Mouse (Mus musculus) midbrain, postnatal 0 days (tissue): ENCODE data around the gene a. TPM values are rescaled to one million over a fixed set of nuclear protein-coding genes. Genes with fewer than 3 reads are reported as not detected.
"Not testable (repeated sequence)": the region's sequence is repeated elsewhere in the genome, so short reads cannot be mapped to it uniquely, and the experiment has no call there.

Source experiments
- ATAC-seq: fragments of 200-750 bp; cut with Nextera tagmentation; 2 replicates; pipeline ENCODE4 v1.8.0; 2017; ENCODE audit warnings: moderate number of reproducible peaks, mild to moderate bottlenecking, moderate TSS enrichment, moderate library complexity; ENCODE audit not compliant: low FRiP score
- DNase-seq: peaks from one replicate; pipeline ENCODE4 v3.0.0-alpha.2; 2015; ENCODE audit warnings: low spot score
- H3K27ac ChIP-seq: fragments of 300-500 bp; sonication (generic); 2 replicates; pipeline ENCODE4 v1.5.1; 2014; ENCODE audit warnings: low read depth, mild to moderate bottlenecking, low read length, mixed read lengths
- H3K27me3 ChIP-seq: fragments of 300-500 bp; sonication (generic); 2 replicates; pipeline ENCODE4 v1.6.1; 2014; ENCODE audit warnings: low read length, control low read depth, mixed read lengths; ENCODE audit not compliant: insufficient read depth
- H3K36me3 ChIP-seq: fragments of 300-500 bp; sonication (generic); 2 replicates; pipeline ENCODE4 v1.6.1; 2014; ENCODE audit warnings: low read length, control low read depth, mixed read lengths; ENCODE audit not compliant: insufficient read depth
- H3K4me1 ChIP-seq: fragments of 300-500 bp; sonication (generic); 2 replicates; pipeline ENCODE4 v1.6.1; 2014; ENCODE audit warnings: mild to moderate bottlenecking, control low read depth, antibody characterized with exemption, low read length, mixed read lengths; ENCODE audit not compliant: insufficient read depth
- H3K4me2 ChIP-seq: fragments of 300-500 bp; sonication (generic); 2 replicates; pipeline ENCODE4 v1.6.1; 2014; ENCODE audit warnings: low read depth, mild to moderate bottlenecking, low read length, mixed read lengths; ENCODE audit not compliant: poor library complexity, severe bottlenecking
- H3K4me3 ChIP-seq: fragments of 300-500 bp; sonication (generic); 2 replicates; pipeline ENCODE4 v1.5.1; 2014; ENCODE audit warnings: low read depth, mild to moderate bottlenecking, low read length, moderate library complexity
- H3K9ac ChIP-seq: fragments of 300-500 bp; sonication (generic); replicated peaks from 2 replicates; pipeline ENCODE4 v1.6.1; 2014; ENCODE audit warnings: mild to moderate bottlenecking, low read length, moderate library complexity, mixed read lengths; ENCODE audit not compliant: poor library complexity, severe bottlenecking
- H3K9me3 ChIP-seq: fragments of 300-500 bp; sonication (generic); 2 replicates; pipeline ENCODE4 v1.6.1; 2016; ENCODE audit warnings: low read length, control low read depth
- CTCF ChIP-seq: IDR thresholded peaks from 2 replicates; pipeline ENCODE4 v1.5.1; 2016; ENCODE audit warnings: antibody characterized with exemption, mild to moderate bottlenecking
- WGBS: fragments of 180-500 bp; shearing (Covaris S2); extraction: QIAGEN DNeasy Blood & Tissue Kit; methylation state at CpG from one replicate; pipeline ENCODE4 v1.1.7; 2014; 5-methylcytosine and 5-hydroxymethylcytosine counted together
- polyA plus RNA-seq: library from polyadenylated mRNA; unstranded; fragments of >200 nt; fragmentation: Nextera tagmentation; extraction: Ambion mirVana; gene quantifications from 2 replicates; pipeline ENCODE4 v1.2.1, GENCODE M21; 2015
- total RNA-seq: library from RNA; depleted of rRNA; stranded (reverse); fragments of >200 nt; gene quantifications from 2 replicates; pipeline ENCODE4 v1.2.3, GENCODE M21; 2014

a gene
- total and polyA plus RNA-seq, 2 experiments from 2014 or later, result 1.1 TPM; not detected in 1

DNA sequence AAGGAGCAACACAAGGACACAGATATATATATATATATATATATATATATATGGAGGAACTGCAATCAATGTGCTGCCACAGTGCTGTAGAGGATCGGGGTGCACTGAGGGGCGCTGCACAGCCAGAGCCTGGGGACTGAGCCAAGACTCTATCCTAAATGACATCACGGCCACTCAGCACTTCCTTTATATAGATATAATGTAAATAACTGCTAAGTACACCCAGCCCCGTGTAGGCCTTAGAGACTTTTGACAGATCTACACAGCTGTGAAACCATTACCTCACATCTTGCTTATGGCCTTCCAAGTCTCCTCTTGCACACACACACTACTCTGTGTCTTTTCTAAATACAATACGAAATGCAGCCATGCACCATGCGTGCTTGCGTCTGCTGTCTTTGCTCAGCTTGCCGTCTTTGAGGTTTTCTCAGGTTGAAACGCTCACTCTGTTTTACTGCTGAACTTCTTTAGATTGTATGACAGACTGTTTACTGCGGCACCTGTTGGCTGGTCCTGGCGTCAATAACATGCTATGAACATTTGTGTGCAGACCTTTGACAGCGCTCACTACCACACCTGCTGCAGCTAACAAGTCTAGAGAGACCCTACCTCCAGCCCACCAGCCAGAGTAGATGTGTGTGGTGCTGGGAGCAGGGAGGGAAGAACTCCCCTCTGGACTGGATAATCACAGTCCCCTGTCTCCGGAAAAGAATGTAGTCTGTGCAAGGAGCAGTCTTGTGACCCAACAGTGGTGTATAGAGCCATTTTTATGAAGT, 126.9 kb downstream of the a start:
- no peaks in the 10 kb centered on the region for H3K4me1 ChIP-seq
- WGBS, result 84% methylated on average over 13 of the region's 13 CpGs
- H3K9me3 ChIP-seq, result no peaks in the 10 kb centered on the region
- no peaks in the 10 kb centered on the region for H3K27me3 ChIP-seq
- DNase-seq, result no peak
- H3K9ac ChIP-seq, result no peak overlapping the region
- no peak for TF ChIP-seq CTCF
- no peaks in the 10 kb centered on the region for H3K36me3 ChIP-seq
- no peak overlapping the region for H3K4me2 ChIP-seq
- H3K27ac ChIP-seq, result no peak overlapping the region
- no peak overlapping the region for H3K4me3 ChIP-seq
- no peak for ATAC-seq

GRCm38 (mm10) chr2:154920896-154921295, 129.7 kb downstream of the a start:
- DNase-seq, result peak; percentile 24
- WGBS, result 87% methylated on average over 7 of the region's 7 CpGs
- Histone ChIP-seq H3K36me3 (no peaks in the 10 kb centered on the region), H3K4me2 (no peak overlapping the region), H3K27ac (no peak overlapping the region), H3K9ac (no peak overlapping the region), H3K9me3 (no peaks in the 10 kb centered on the region), H3K27me3 (no peaks in the 10 kb centered on the region), H3K4me3 (no peak overlapping the region), H3K4me1 (no peaks in the 10 kb centered on the region)
- ATAC-seq, result no peak
- TF ChIP-seq CTCF, result no peak

DNA sequence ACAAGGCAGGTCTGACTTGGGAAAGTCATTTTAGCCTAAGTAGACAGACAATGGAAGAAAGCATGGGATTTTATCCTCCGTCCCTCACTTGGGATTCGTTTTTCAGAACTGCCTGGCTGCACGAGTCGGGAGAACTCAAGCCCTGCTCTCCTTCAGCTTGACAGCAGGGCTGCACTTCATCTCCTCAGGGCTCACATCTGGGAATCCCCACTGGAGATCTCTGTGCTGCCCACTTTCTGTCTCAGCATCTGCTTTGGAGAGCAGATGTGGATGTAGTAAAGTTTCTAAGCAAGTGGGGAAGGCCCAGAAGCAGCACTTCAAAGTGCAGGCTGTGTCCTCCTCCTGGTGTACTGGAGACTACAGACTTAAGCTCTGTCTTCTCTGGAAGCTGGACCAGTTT, 130.9 kb downstream of the a start:
- WGBS, result no CpG with 5 or more reads among the region's 4 CpGs
- not testable (repeated sequence) for H3K27me3 ChIP-seq, ATAC-seq, DNase-seq, H3K9ac ChIP-seq, H3K4me2 ChIP-seq, H3K36me3 ChIP-seq, H3K4me3 ChIP-seq, H3K27ac ChIP-seq, H3K9me3 ChIP-seq, H3K4me1 ChIP-seq

DNA sequence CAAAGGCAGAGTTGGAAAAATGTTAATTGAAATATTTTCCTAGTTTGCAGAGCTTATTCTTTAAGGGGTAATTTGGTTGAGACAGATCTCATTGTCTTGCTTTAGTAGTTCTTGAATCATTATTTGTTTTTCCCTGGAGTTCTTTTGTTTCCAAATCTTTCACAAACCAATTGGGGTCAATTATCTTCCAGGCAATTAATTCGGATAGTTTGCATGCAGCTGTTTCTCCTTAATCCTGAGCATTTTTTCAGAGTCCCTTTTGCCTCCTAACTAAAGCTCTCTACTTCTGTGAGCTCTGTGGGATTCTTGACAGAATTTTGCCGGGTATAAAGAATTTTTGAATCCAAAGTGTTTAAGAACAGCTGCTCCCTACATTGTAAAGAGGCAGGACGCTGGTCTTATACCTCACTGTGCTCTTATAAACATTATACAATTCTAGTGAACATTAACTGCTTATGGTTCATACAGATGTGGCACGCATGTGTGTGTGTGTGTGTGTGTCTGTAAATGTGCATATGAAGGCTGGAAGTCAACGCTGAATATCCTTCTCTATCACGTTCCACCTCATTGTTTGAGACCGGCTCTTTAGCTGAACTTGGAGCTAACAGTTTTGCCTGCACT, 134.3 kb downstream of the a start:
- peak; percentile 19 for DNase-seq
- H3K4me3 ChIP-seq, result no peak overlapping the region
- no peak overlapping the region for H3K4me2 ChIP-seq
- H3K9ac ChIP-seq, result no peak overlapping the region
- H3K27ac ChIP-seq, result no peak overlapping the region
- no peaks in the 10 kb centered on the region for H3K4me1 ChIP-seq
- no peak for TF ChIP-seq CTCF
- H3K9me3 ChIP-seq, result no peaks in the 10 kb centered on the region
- no peaks in the 10 kb centered on the region for H3K36me3 ChIP-seq
- H3K27me3 ChIP-seq, result no peaks in the 10 kb centered on the region
- ATAC-seq, result no peak
- 38% methylated on average over 7 of the region's 7 CpGs for WGBS

DNA sequence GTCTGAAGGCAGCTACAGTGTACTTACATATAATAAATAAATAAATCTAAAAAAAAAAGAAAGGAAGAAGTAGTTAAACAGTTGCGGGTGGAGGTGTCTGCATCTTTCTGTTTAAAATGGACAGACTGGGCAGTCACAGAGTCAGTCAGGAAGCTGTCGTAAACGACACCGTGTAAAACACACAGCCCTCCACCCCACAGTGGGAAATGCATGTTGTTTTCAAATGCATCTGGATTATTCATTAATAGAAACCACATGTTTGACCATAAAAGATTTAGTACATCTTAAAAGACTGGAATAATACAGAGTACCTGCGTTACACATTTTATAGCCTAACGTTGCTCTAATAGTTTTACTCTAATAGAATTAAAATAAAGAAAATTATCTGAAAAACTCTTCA, 135.6 kb downstream of the a start:
- Histone ChIP-seq H3K9ac (no peak overlapping the region), H3K9me3 (no peaks in the 10 kb centered on the region), H3K36me3 (no peaks in the 10 kb centered on the region), H3K27ac (no peak overlapping the region), H3K4me2 (no peak overlapping the region), H3K4me1 (no peaks in the 10 kb centered on the region), H3K4me3 (no peak overlapping the region), H3K27me3 (no peaks in the 10 kb centered on the region)
- WGBS, result 86% methylated on average over 6 of the region's 6 CpGs
- no peak for ATAC-seq
- no peak for DNase-seq
- no peak for TF ChIP-seq CTCF

DNA sequence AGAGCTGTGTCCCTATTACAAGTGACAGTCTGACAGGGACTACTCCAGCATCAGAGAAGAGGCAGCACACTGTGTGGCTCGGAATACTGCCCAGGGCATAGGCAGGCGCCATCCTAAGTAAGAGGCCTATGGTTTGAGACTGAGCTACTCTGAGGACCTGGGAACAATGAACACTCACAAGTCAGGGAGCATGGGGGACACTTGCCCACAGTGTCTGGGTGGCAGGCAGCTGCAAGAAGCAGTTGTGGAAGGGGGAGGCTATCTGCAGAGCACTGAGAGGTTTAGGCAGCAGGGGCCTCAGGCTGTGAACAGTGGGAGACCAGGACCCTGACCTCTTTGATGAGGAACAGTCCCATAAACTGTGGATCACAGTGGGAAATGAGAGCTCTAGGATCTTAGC, 137.1 kb downstream of the a start:
- Histone ChIP-seq H3K9ac (no peak overlapping the region), H3K4me2 (no peak overlapping the region), H3K9me3 (no peaks in the 10 kb centered on the region), H3K27ac (no peak overlapping the region), H3K4me1 (no peaks in the 10 kb centered on the region), H3K27me3 (no peaks in the 10 kb centered on the region), H3K36me3 (no peaks in the 10 kb centered on the region), H3K4me3 (no peak overlapping the region)
- 37% methylated on average over 2 of the region's 2 CpGs for WGBS
- DNase-seq, result no peak
- ATAC-seq, result no peak
- TF ChIP-seq CTCF, result no peak
